Mouse (Mus musculus) kidney, embryonic 14.5 days (tissue): ENCODE results near the gene Duxbl3. TPM values are rescaled to one million over a fixed set of nuclear protein-coding genes. Genes with fewer than 3 reads are reported as not detected.
A peak's percentile ranks its signal among the peaks of the same experiment; 100 is the strongest.
"Not testable (repeated sequence)": the region's sequence is repeated elsewhere in the genome, so short reads cannot be mapped to it uniquely, and the experiment has no call there.

Source experiments
- ATAC-seq: fragments of 200-750 bp; cut with Nextera tagmentation; 2 replicates; pipeline ENCODE4 v1.8.0; 2017; ENCODE audit warnings: moderate number of reproducible peaks, mild to moderate bottlenecking, moderate TSS enrichment, moderate library complexity; ENCODE audit not compliant: low FRiP score, low TSS enrichment
- H3K27ac ChIP-seq: fragments of 300-500 bp; sonication (generic); 2 replicates; pipeline ENCODE4 v1.5.1; 2014; ENCODE audit warnings: low read depth, mild to moderate bottlenecking, low read length, moderate library complexity, mixed read lengths
- H3K27me3 ChIP-seq: fragments of 300-500 bp; sonication (generic); 2 replicates; pipeline ENCODE4 v1.6.1; 2014; ENCODE audit warnings: mild to moderate bottlenecking, low read length; ENCODE audit not compliant: control insufficient read depth, insufficient read depth
- H3K36me3 ChIP-seq: fragments of 300-500 bp; sonication (generic); 2 replicates; pipeline ENCODE4 v1.6.1; 2014; ENCODE audit warnings: low read length, mixed read lengths; ENCODE audit not compliant: control insufficient read depth, insufficient read depth
- H3K4me1 ChIP-seq: fragments of 300-500 bp; sonication (generic); 2 replicates; pipeline ENCODE4 v1.6.1; 2014; ENCODE audit warnings: low read length, mixed read lengths; ENCODE audit not compliant: control insufficient read depth, insufficient read depth
- H3K4me2 ChIP-seq: fragments of 300-500 bp; sonication (generic); replicated peaks from 2 replicates; pipeline ENCODE4 v1.6.1; 2014; ENCODE audit warnings: low read depth, mild to moderate bottlenecking, low read length
- H3K4me3 ChIP-seq: fragments of 300-500 bp; sonication (generic); 2 replicates; pipeline ENCODE4 v1.5.1; 2014; ENCODE audit warnings: mild to moderate bottlenecking, low read length
- H3K9ac ChIP-seq: fragments of 300-500 bp; sonication (generic); 2 replicates; pipeline ENCODE4 v1.6.1; 2014; ENCODE audit warnings: low read depth, mild to moderate bottlenecking, low read length, moderate library complexity
- H3K9me3 ChIP-seq: fragments of 300-500 bp; sonication (generic); 2 replicates; pipeline ENCODE4 v1.6.1; 2016; ENCODE audit warnings: low read length; ENCODE audit not compliant: control insufficient read depth
- WGBS: fragments of 180-500 bp; shearing (Covaris S2); extraction: QIAGEN DNeasy Blood & Tissue Kit; methylation state at CpG from one replicate; pipeline ENCODE4 v1.1.7; 2014; 5-methylcytosine and 5-hydroxymethylcytosine counted together
- polyA plus RNA-seq: library from polyadenylated mRNA; unstranded; fragments of >200 nt; fragmentation: Nextera tagmentation; extraction: Ambion mirVana; gene quantifications from 2 replicates; pipeline ENCODE4 v1.2.1, GENCODE M21; 2014

Duxbl3 gene
- 0.69 TPM in 1 of 2 replicates, not detected in the other for polyA plus RNA-seq

DNA sequence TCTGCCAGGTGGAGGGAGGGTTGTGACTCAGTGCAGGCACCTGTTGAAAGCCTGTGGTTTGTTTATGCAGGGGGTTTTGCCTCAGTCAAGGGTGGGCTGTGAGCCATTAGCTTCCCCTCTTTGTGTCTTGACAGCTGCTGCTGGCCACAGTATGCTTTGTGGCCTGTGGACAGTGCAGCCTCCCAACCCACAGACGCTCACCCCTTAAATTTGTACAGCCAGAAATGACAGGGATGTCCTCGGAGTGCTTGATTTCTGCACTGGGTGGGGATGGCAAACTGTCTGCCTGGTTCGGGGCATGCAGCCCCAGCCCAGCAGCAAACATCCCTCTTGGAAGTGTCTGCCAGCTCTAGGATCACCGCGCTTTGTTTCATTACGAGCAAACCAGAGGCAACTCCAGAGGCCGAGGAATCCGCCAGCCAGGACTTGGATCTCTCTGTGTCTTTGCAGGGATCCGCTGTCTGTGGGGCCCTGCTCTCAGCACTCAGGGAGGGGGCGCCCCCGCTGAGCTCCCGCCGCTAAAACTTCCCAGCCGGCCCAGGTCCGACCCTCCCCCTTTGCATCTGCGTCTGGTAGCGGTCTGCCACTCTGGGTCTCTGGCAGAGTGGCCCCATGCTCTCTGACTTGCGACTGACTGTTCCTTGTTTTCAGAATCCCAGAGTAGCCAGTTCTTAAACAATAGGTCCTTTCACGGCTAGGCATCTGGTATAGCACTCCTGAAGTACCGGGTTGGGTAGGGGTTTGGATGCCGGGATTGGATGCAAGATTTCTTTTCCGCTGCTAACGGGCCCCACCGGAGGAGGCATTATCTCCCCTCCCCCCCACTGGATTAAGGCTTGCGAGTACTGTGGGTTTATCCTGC lies at the start of gene Duxbl3:
Duxbl3 (plus strand) TSS at position 207 of the 862 bp plus-strand sequence.
- H3K27me3 ChIP-seq, H3K4me2 ChIP-seq, H3K9ac ChIP-seq, H3K4me1 ChIP-seq, H3K27ac ChIP-seq, H3K9me3 ChIP-seq, H3K4me3 ChIP-seq, H3K36me3 ChIP-seq: not testable (repeated sequence)
- no CpG with 5 or more reads among the region's 25 CpGs for WGBS
- ATAC-seq, result peak; percentile 92

DNA sequence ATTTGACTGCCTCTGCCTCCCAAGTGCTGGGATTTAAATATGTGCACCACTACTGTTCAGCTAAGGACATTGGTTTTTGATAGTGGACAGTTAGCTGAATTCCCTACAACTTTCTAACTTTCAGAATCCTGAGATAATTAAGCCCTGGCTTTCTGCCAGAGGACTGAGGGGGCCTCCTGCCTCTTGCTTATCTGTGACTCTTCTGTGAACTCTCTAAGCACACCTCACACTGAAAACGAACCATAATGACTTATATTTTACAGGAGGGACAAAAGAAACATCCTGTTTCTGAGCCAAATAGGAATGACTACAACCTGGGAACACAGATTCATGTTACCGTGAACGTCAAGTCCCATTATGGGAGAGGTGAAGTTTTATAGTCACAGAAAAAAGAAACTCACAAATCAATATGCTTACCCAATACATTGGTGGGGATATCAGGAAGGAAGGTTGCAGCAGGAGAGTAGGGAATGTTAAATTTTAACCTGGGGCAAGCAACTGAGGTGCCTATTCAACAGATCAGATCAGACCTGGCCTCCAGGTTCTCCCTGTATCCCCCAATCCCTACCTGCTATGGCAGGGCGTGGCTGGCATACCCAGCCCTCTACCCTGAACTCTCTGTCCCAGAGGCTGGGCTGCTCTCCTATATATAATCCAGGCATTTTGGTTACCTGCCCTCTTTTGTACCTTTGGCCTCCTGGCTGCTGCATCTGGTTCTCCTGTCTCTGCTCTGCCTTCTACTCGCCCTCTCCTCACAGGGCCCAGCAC lies 41.3 kb upstream of the Duxbl3 start:
- not testable (repeated sequence) for ATAC-seq, H3K27me3 ChIP-seq, H3K4me2 ChIP-seq, H3K9me3 ChIP-seq, H3K27ac ChIP-seq, H3K36me3 ChIP-seq, H3K4me3 ChIP-seq, H3K9ac ChIP-seq, H3K4me1 ChIP-seq
- WGBS, result no CpG with 5 or more reads among the region's 5 CpGs

GRCm38 (mm10) chr14:26237183-26237582 lies 20.6 kb upstream of the Duxbl3 start:
- not testable (repeated sequence) for H3K4me1 ChIP-seq, H3K27ac ChIP-seq, H3K4me2 ChIP-seq, H3K4me3 ChIP-seq, H3K9ac ChIP-seq, H3K27me3 ChIP-seq, H3K36me3 ChIP-seq, H3K9me3 ChIP-seq, ATAC-seq
- WGBS, result no CpG with 5 or more reads among the region's 2 CpGs

DNA sequence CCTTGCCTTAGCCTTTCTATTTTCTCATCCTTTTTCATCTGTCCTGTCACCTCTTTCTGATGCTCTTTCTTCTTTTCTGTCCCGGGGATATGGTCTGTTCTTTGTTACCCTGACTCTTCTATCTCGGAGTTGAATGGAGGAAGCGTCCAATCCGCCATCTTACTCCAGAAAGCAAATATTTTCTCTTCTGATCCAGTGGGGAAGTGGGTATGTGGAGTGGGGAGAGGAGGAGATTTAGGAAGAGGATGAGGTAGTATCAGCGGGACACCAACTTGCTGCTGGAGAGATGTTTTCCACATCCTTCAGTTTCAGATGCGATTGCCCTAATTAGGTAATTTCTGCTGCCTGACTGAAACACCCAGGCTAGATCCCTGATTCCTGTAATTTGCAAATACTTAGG lies 967 bp downstream of the Duxbl3 start:
- H3K4me2 ChIP-seq, H3K4me3 ChIP-seq, H3K9me3 ChIP-seq, H3K9ac ChIP-seq, ATAC-seq, H3K27ac ChIP-seq, H3K27me3 ChIP-seq, H3K4me1 ChIP-seq, H3K36me3 ChIP-seq: not testable (repeated sequence)
- WGBS, result no CpG with 5 or more reads among the region's 6 CpGs

DNA sequence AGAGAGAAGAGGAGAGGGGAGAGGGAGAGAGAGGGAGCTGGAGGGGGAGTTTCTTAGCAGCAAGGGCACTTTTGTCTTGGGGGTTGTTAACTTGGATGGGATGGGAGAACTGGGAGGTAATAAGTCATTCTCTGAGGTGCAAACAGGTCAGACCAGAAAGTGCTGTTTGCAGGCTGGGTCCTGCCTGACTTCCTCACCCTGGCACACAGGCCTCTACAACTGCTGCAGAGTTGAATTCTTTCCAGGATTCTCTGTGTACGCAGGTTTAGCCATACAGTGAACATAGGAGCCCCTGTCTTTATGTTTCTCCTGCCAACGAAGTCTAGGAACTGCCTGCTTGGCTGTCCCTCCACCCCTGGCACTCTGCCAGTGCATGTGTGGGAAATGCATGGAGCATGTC lies 29.0 kb downstream of the Duxbl3 start:
- not testable (repeated sequence) for H3K9me3 ChIP-seq, H3K4me3 ChIP-seq, H3K36me3 ChIP-seq, H3K4me1 ChIP-seq, H3K4me2 ChIP-seq, H3K27ac ChIP-seq, H3K9ac ChIP-seq, H3K27me3 ChIP-seq, ATAC-seq
- WGBS, result no CpG with 5 or more reads among the region's 2 CpGs

GRCm38 (mm10) chr14:26293859-26294258 lies 36.1 kb downstream of the Duxbl3 start:
- Histone ChIP-seq H3K27me3 (no peaks in the 10 kb centered on the region), H3K4me2 (no peak overlapping the region), H3K9me3 (no peaks in the 10 kb centered on the region), H3K9ac (no peak overlapping the region), H3K36me3 (no peaks in the 10 kb centered on the region), H3K27ac (no peak overlapping the region), H3K4me1 (no peaks in the 10 kb centered on the region), H3K4me3 (no peak overlapping the region)
- 80% methylated on average over 1 of the region's 1 CpGs for WGBS
- ATAC-seq, result no peak

DNA sequence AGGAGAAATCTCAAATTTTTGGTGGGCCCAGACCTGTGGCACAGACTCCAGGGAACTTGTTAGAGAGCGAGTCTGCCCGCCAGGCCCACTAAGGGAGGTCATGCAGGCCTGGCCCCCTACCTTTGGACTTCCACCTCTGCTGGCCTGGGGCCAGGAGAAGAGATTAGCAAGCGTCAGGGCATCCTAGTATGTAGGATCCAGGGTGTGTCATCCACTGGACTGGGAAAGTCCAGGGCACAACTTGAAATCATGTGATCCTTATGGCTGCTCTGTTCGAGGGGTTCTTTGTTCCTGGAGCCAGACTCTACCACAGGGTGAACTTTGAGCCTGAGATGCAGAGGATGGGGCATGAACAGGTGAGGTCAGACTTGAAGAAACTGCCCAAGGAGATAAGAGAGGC lies 39.3 kb downstream of the Duxbl3 start:
- H3K4me2 ChIP-seq, result no peak overlapping the region
- H3K4me3 ChIP-seq, result no peak overlapping the region
- ATAC-seq, result no peak
- H3K27me3 ChIP-seq, result no peaks in the 10 kb centered on the region
- no peak overlapping the region for H3K27ac ChIP-seq
- no peak overlapping the region for H3K9ac ChIP-seq
- 83% methylated on average over 4 of the region's 4 CpGs for WGBS
- H3K4me1 ChIP-seq, result no peaks in the 10 kb centered on the region
- no peaks in the 10 kb centered on the region for H3K36me3 ChIP-seq
- no peaks in the 10 kb centered on the region for H3K9me3 ChIP-seq

GRCm38 (mm10) chr14:26297484-26297883 lies 39.7 kb downstream of the Duxbl3 start:
- ATAC-seq, result no peak
- Histone ChIP-seq H3K9me3 (no peaks in the 10 kb centered on the region), H3K4me2 (no peak overlapping the region), H3K27ac (no peak overlapping the region), H3K27me3 (no peaks in the 10 kb centered on the region), H3K36me3 (no peaks in the 10 kb centered on the region), H3K9ac (no peak overlapping the region), H3K4me3 (no peak overlapping the region), H3K4me1 (no peaks in the 10 kb centered on the region)
- 78% methylated on average over 5 of the region's 5 CpGs for WGBS

GRCm38 (mm10) chr14:26303111-26303510 lies 45.3 kb downstream of the Duxbl3 start:
- no peaks in the 10 kb centered on the region for H3K27me3 ChIP-seq
- H3K36me3 ChIP-seq, result no peaks in the 10 kb centered on the region
- no peaks in the 10 kb centered on the region for H3K4me1 ChIP-seq
- no peak overlapping the region for H3K4me3 ChIP-seq
- 39% methylated on average over 2 of the region's 2 CpGs for WGBS
- H3K27ac ChIP-seq, result no peak overlapping the region
- H3K4me2 ChIP-seq, result no peak overlapping the region
- no peaks in the 10 kb centered on the region for H3K9me3 ChIP-seq
- ATAC-seq, result no peak
- H3K9ac ChIP-seq, result no peak overlapping the region
